Mouse (Mus musculus): ENCODE data around the gene Pde9a.

Pde9a gene

GRCm38 (mm10) chr17:31386766-31387275, 811 bp downstream of the Pde9a start:
- DNase-seq (ENCODE audit: low spot score in 2 of 2) = no peak

- no peak for DNase-seq (ENCODE audit: low spot score in 2 of 2)
Observed at GRCm38 (mm10) chr17:31389432-31390050, 3.5 kb downstream of the Pde9a start.

- no peak for DNase-seq (ENCODE audit: low spot score in 2 of 2)
Observed at GRCm38 (mm10) chr17:31391462-31391861, 5.5 kb downstream of the Pde9a start.

- DNase-seq (ENCODE audit: low spot score in 2 of 2) = no peak
Observed at GRCm38 (mm10) chr17:31392041-31392440, 6.0 kb downstream of the Pde9a start.

- no peak for DNase-seq (ENCODE audit: low spot score in 2 of 2)
Observed at GRCm38 (mm10) chr17:31393811-31394210, 7.8 kb downstream of the Pde9a start.

GRCm38 (mm10) chr17:31400294-31400693, 14.3 kb downstream of the Pde9a start:
- peak in 1 of 2 experiments; percentile 22 for DNase-seq (ENCODE audit: low spot score in 2 of 2)

- no peak for DNase-seq (ENCODE audit: low spot score in 2 of 2)
Observed at GRCm38 (mm10) chr17:31401160-31401559, 15.2 kb downstream of the Pde9a start.

GRCm38 (mm10) chr17:31402713-31403112, 16.7 kb downstream of the Pde9a start:
- no peak for DNase-seq (ENCODE audit: low spot score in 2 of 2)

- DNase-seq (ENCODE audit: low spot score in 2 of 2) = no peak
Observed at GRCm38 (mm10) chr17:31405694-31406227, 19.8 kb downstream of the Pde9a start.

GRCm38 (mm10) chr17:31409741-31410350, 23.8 kb downstream of the Pde9a start:
- no peak for DNase-seq (ENCODE audit: low spot score in 2 of 2)

- DNase-seq (ENCODE audit: low spot score in 2 of 2) = peak; percentile 50 to 57
Observed at GRCm38 (mm10) chr17:31415258-31415657, 29.2 kb downstream of the Pde9a start.

- DNase-seq (ENCODE audit: low spot score in 2 of 2) = peak; percentile 24 to 37
Observed at GRCm38 (mm10) chr17:31418804-31419597, 33.0 kb downstream of the Pde9a start.

- no peak for DNase-seq (ENCODE audit: low spot score in 2 of 2)
Observed at GRCm38 (mm10) chr17:31419598-31419950, 33.6 kb downstream of the Pde9a start.

GRCm38 (mm10) chr17:31419995-31420394, 34.0 kb downstream of the Pde9a start:
- no peak for DNase-seq (ENCODE audit: low spot score in 2 of 2)

- no peak for DNase-seq (ENCODE audit: low spot score in 2 of 2)
Observed at GRCm38 (mm10) chr17:31420658-31421057, 34.6 kb downstream of the Pde9a start.

- no peak for DNase-seq (ENCODE audit: low spot score in 2 of 2)
Observed at GRCm38 (mm10) chr17:31422381-31422780, 36.4 kb downstream of the Pde9a start.

- no peak for DNase-seq (ENCODE audit: low spot score in 2 of 2)
Observed at GRCm38 (mm10) chr17:31423020-31423419, 37.0 kb downstream of the Pde9a start.

- DNase-seq (ENCODE audit: low spot score in 2 of 2) = no peak
Observed at GRCm38 (mm10) chr17:31424358-31424757, 38.3 kb downstream of the Pde9a start.

GRCm38 (mm10) chr17:31424798-31425197, 38.8 kb downstream of the Pde9a start:
- DNase-seq (ENCODE audit: low spot score in 2 of 2) = no peak

GRCm38 (mm10) chr17:31425827-31426698, 40.1 kb downstream of the Pde9a start:
- DNase-seq (ENCODE audit: low spot score in 2 of 2) = no peak

- no peak for DNase-seq (ENCODE audit: low spot score in 2 of 2)
Observed at GRCm38 (mm10) chr17:31429402-31429801, 43.4 kb downstream of the Pde9a start.
